Mouse (Mus musculus) lung, adult 2 months (tissue): ENCODE data around the gene Kmt2d.

Experiments
- CTCF ChIP-seq: fragments of 200-500 bp; IDR thresholded peaks from 2 replicates; pipeline ENCODE4 v1.5.1; 2011; ENCODE audit warnings: mild to moderate bottlenecking, low read length, control low read depth; ENCODE audit not compliant: insufficient read depth
- POLR2A ChIP-seq: fragments of 200-500 bp; IDR thresholded peaks from 2 replicates; pipeline ENCODE4 v1.6.1; 2011; ENCODE audit warnings: low read depth, mild to moderate bottlenecking, control low read depth, low read length, borderline replicate concordance; ENCODE audit errors: extremely low read depth

DNA sequence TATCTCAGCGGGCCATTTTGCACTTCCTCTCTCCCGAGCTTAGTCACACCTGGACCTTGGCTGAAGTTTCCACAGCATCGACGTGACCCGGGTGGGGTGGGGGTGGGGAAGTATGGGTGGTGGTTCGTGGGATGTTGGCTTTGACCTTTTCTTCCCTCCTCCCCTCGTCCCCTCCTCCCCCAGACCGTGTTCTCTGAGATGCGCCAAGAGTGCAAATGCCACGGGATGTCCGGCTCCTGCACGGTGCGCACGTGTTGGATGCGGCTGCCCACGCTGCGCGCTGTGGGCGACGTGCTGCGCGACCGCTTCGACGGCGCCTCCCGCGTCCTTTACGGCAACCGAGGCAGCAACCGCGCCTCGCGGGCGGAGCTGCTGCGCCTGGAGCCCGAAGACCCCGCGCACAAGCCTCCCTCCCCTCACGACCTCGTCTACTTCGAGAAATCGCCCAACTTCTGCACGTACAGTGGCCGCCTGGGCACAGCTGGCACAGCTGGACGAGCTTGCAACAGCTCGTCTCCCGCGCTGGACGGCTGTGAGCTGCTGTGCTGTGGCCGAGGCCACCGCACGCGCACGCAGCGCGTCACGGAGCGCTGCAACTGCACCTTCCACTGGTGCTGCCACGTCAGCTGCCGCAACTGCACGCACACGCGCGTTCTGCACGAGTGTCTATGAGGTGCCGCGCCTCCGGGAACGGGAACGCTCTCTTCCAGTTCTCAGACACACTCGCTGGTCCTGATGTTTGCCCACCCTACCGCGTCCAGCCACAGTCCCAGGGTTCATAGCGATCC lies 78.6 kb downstream of the Kmt2d start:
- TF ChIP-seq CTCF (no peak), POLR2A (no peak)
